Mouse (Mus musculus) C3H10T1/2 (cell line): ENCODE measurements around the gene Kcne1l. TPM values are rescaled to one million over a fixed set of nuclear protein-coding genes. Genes with fewer than 3 reads are reported as not detected.

Source experiments
- polyA plus RNA-seq, 2 experiments: library from polyadenylated mRNA; unstranded; fragments of >200 nt; fragmentation: generic; extraction: Trizol; gene quantifications; one replicate each; pipeline ENCODE4 v1.2.1; 2012; ENCODE audit warnings: missing spikeins in 2 of 2

The Kcne1l gene
- not detected for polyA plus RNA-seq

GRCm38 (mm10) chrX:142305869-142306581, at the start of gene Kcne1l:
Kcne1l (minus strand) TSS chrX:142306294.

Other genes with a start within 250 kb of the Kcne1l start
- gene Gucy2f, start 109.4 kb downstream of the Kcne1l start, polyA plus RNA-seq: not detected
- 1 to 10 TPM in 1 of 2 experiments, under 1 TPM in 1; 0.26 to 2.6 TPM for gene Nxt2, start 79.5 kb downstream of the Kcne1l start, polyA plus RNA-seq
- gene Acsl4, start 84.2 kb upstream of the Kcne1l start, polyA plus RNA-seq: 1 to 10 TPM in 1 of 2 experiments, under 1 TPM in 1; 0.50 to 1.8 TPM